Comparison of ENCODE assay signal across 28 mouse cellular contexts in the genomic region with DNA sequence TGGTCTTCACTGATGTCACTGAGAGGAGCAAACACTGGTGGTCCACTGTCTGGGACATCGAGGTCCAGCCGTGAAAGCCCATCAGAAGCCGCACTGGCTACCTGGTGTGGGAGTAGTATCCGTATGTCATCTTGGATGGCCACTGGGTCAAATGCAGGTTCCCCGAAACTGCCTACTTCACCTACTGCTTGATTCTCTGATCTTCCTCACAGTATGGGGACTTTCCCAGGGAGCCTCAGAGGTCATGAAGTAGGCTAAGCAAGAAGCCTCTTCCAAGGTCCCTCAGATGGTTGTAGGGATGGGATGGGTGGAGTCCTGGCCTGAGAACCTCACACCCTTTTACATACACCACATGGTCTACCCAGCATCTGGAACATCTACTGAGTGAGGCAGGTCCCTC. TPM values are rescaled to one million over a fixed set of nuclear protein-coding genes. Genes with fewer than 3 reads are reported as not detected.
"Had no signal": no experiment of that assay in that cellular context is flagged by ENCODE, and none has a peak within 500 bp of the region (broad histone marks: within the 10 kb centered on the region; RNA-seq: fewer than 3 reads in every experiment).

No protein-coding gene starts in this region.

- H3K9me3 ChIP-seq: intestine, embryonic 15.5 days; kidney, embryonic 15.5 days; limb, embryonic 10.5 days; limb, embryonic 13.5 days; megakaryocyte, embryonic 14.5 days; midbrain, embryonic 10.5 days; midbrain, embryonic 13.5 days; neural tube, embryonic 13.5 days had no signal

- ATAC-seq: intestine, embryonic 15.5 days; lung, postnatal 0 days; midbrain, embryonic 13.5 days; midbrain, embryonic 16.5 days had no signal

- H3K4me2 ChIP-seq: intestine, embryonic 15.5 days; kidney, embryonic 15.5 days; limb, embryonic 13.5 days; lung, embryonic 14.5 days; midbrain, embryonic 13.5 days; neural tube, embryonic 13.5 days had no signal

- H3K9ac ChIP-seq: intestine, embryonic 15.5 days; kidney, embryonic 15.5 days; limb, embryonic 13.5 days; lung, embryonic 14.5 days; midbrain, embryonic 13.5 days; neural tube, embryonic 13.5 days had no signal

- H3K4me3 ChIP-seq: intestine, embryonic 15.5 days; kidney, embryonic 15.5 days; limb, embryonic 10.5 days; limb, embryonic 13.5 days; megakaryocyte, embryonic 14.5 days; midbrain, embryonic 10.5 days; midbrain, embryonic 13.5 days; myocyte; neural tube, embryonic 13.5 days had no signal

- H3K27me3 ChIP-seq: intestine, embryonic 15.5 days; kidney, embryonic 15.5 days; limb, embryonic 13.5 days; megakaryocyte, embryonic 14.5 days; midbrain, embryonic 13.5 days; neural tube, embryonic 13.5 days had no signal

- H3K27ac ChIP-seq: intestine, embryonic 15.5 days; kidney, embryonic 15.5 days; limb, embryonic 13.5 days; midbrain, embryonic 10.5 days; midbrain, embryonic 13.5 days; neural tube, embryonic 13.5 days; stomach, postnatal 0 days had no signal

- DNase-seq: kidney, adult 11 months; kidney, adult 8-10 months; kidney, postnatal 10 days; kidney, postnatal 36 days; layer of hippocampus, postnatal 36 days; lung, embryonic 14.5 days; retina, postnatal 1 day; right cerebral cortex, postnatal 14 days; right cerebral cortex, postnatal 4 days; thymus, adult 2 months; thymus, postnatal 14 days; thymus, postnatal 4 days had no signal

RNA-seq across cellular contexts. Expression of a gene that starts 30.0 kb away (rescaled TPM):
- total RNA-seq: liver, adult 2 months; monocyte, adult 5-6 weeks; neutrophil, adult 5-6 weeks had no signal

RNA-seq across cellular contexts. Expression of a gene that starts 37.0 kb away (rescaled TPM):
- total RNA-seq: liver, adult 2 months had no signal
- polyA plus RNA-seq: intestine, embryonic 15.5 days; kidney, embryonic 15.5 days; limb, embryonic 10.5 days; limb, embryonic 13.5 days; liver, adult 2 months; lung, postnatal 0 days; midbrain, embryonic 10.5 days; stomach, embryonic 14.5 days had no signal
